In the genomic region with DNA sequence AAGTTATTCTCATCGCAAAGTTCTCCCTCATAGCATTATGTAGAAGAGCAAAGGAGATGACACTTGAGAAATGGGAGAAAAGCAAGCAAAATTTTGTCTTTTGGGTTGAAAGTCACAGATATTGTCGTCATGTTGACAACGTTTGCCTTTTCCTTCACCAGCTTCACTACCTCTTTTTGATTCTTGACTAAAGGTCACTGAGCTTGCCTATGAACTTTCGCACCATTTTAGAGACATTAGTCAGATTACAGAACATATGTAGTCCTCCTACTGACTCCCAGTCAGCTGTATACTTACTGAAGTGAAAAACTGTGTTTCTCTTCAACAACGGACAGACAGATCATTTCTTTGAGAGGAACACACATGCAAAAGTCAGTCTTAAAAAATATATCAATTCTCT, we compare ENCODE assay signal across 15 mouse cellular contexts. TPM values are rescaled to one million over a fixed set of nuclear protein-coding genes. Genes with fewer than 3 reads are reported as not detected.
"Had no signal": no experiment of that assay in that cellular context is flagged by ENCODE, and none has a peak within 500 bp of the region (broad histone marks: within the 10 kb centered on the region; RNA-seq: fewer than 3 reads in every experiment).

No protein-coding gene starts in this region.

- DNase-seq: lung, adult 18-20 months; lung, embryonic 14.5 days; lung, postnatal 4 days; retina, postnatal 1 day; right cerebral cortex, adult 18-20 months; right cerebral cortex, postnatal 25 days; right cerebral cortex, postnatal 4 days; spleen, adult 18-20 months; thymus, adult 2 months; thymus, postnatal 25 days; thymus, postnatal 4 days had no signal

- ATAC-seq: midbrain, embryonic 13.5 days; midbrain, embryonic 15.5 days had no signal

RNA-seq across cellular contexts. Expression of a gene that starts 40.0 kb away (rescaled TPM):
- total RNA-seq: megakaryocyte, adult 5-6 weeks; midbrain, postnatal 0 days had no signal
